Mouse (Mus musculus) lung, adult 2 months (tissue): ENCODE data around the gene Metap2. TPM values are rescaled to one million over a fixed set of nuclear protein-coding genes. Genes with fewer than 3 reads are reported as not detected.
"Not testable (repeated sequence)": the region's sequence is repeated elsewhere in the genome, so short reads cannot be mapped to it uniquely, and the experiment has no call there.

ENCODE experiments used
- DNase-seq: peaks from one replicate; pipeline ENCODE4 v3.0.0; 2022
- H3K4me1 ChIP-seq: fragments of 200-500 bp; 2 replicates; pipeline ENCODE4 v1.6.1; 2011; ENCODE audit warnings: low read length; ENCODE audit not compliant: control insufficient read depth, insufficient read depth
- H3K4me3 ChIP-seq: fragments of 200-500 bp; replicated peaks from 2 replicates; pipeline ENCODE3; 2011; ENCODE audit warnings: low read depth, mild to moderate bottlenecking, control low read depth, low read length; ENCODE audit errors: extremely low read depth
- CTCF ChIP-seq: fragments of 200-500 bp; IDR thresholded peaks from 2 replicates; pipeline ENCODE4 v1.5.1; 2011; ENCODE audit warnings: mild to moderate bottlenecking, low read length, control low read depth; ENCODE audit not compliant: insufficient read depth
- POLR2A ChIP-seq: fragments of 200-500 bp; IDR thresholded peaks from 2 replicates; pipeline ENCODE4 v1.6.1; 2011; ENCODE audit warnings: low read depth, mild to moderate bottlenecking, control low read depth, low read length, borderline replicate concordance; ENCODE audit errors: extremely low read depth
- WGBS: fragments of 180-500 bp; shearing (Covaris S2); methylation state at CpG from one replicate; pipeline ENCODE4 v1.1.7; 2018; 5-methylcytosine and 5-hydroxymethylcytosine counted together
- polyA plus RNA-seq: library from polyadenylated mRNA; depleted of rRNA; stranded (reverse); fragments of >200 nt; gene quantifications from 2 replicates; pipeline ENCODE4 v1.2.3, GENCODE M21; 2012

Gene Metap2
- polyA plus RNA-seq, 1 experiment, result 42.0 TPM

- TF ChIP-seq POLR2A (no peak), CTCF (no peak)
- 75% methylated on average over 4 of the region's 4 CpGs for WGBS
- no peak for DNase-seq
- Histone ChIP-seq H3K4me3 (no peak overlapping the region), H3K4me1 (no peaks in the 10 kb centered on the region)
These were observed 28.0 kb downstream of the Metap2 start for GRCm38 (mm10) chr10:93868886-93869285.

- no peaks in the 10 kb centered on the region for H3K4me1 ChIP-seq
- TF ChIP-seq POLR2A, result no peak
- TF ChIP-seq CTCF, result no peak
- no peak overlapping the region for H3K4me3 ChIP-seq
- DNase-seq, result no peak
- 94% methylated on average over 7 of the region's 7 CpGs for WGBS
These were observed 28.5 kb downstream of the Metap2 start for GRCm38 (mm10) chr10:93868401-93868800.

- Histone ChIP-seq H3K4me3 (no peak overlapping the region), H3K4me1 (no peaks in the 10 kb centered on the region)
- TF ChIP-seq CTCF, result no peak
- no peak for TF ChIP-seq POLR2A
- WGBS, result 90% methylated on average over 6 of the region's 6 CpGs
- DNase-seq, result no peak
These were observed 40.8 kb downstream of the Metap2 start for GRCm38 (mm10) chr10:93856095-93856494.

GRCm38 (mm10) chr10:93855126-93855525 is 41.8 kb downstream of the Metap2 start:
- no peak for TF ChIP-seq POLR2A
- TF ChIP-seq CTCF, result no peak
- Histone ChIP-seq H3K4me1 (no peaks in the 10 kb centered on the region), H3K4me3 (no peak overlapping the region)
- DNase-seq, result no peak
- 85% methylated on average over 9 of the region's 9 CpGs for WGBS

GRCm38 (mm10) chr10:93846706-93847105 is 50.2 kb downstream of the Metap2 start:
- no peak for DNase-seq
- TF ChIP-seq POLR2A, result no peak
- no peak for TF ChIP-seq CTCF
- H3K4me3 ChIP-seq, result no peak overlapping the region
- H3K4me1 ChIP-seq, result no peaks in the 10 kb centered on the region
- 92% methylated on average over 13 of the region's 13 CpGs for WGBS

- H3K4me1 ChIP-seq, H3K4me3 ChIP-seq, DNase-seq: not testable (repeated sequence)
- 85% methylated on average over 7 of the region's 7 CpGs for WGBS
These were observed 61.8 kb downstream of the Metap2 start for GRCm38 (mm10) chr10:93835115-93835514.

GRCm38 (mm10) chr10:93834394-93834745 is 62.5 kb downstream of the Metap2 start:
- no peak for TF ChIP-seq POLR2A
- TF ChIP-seq CTCF, result no peak
- WGBS, result 7% methylated on average over 13 of the region's 13 CpGs

GRCm38 (mm10) chr10:93833699-93834393 is 63.0 kb downstream of the Metap2 start:
- DNase-seq, result peak; percentile 54
- Histone ChIP-seq H3K4me1 (peaks cover 4% of the 10 kb centered on the region; the same call in 1 of the 2 replicates), H3K4me3 (peak overlapping the region; percentile 41)
- no peak for TF ChIP-seq POLR2A
- TF ChIP-seq CTCF, result no peak
- under 1% methylated on average over 74 of the region's 75 CpGs for WGBS

More at GRCm38 (mm10) chr10:93834394-93834745, 62.5 kb downstream of the Metap2 start:
- DNase-seq, result no peak
- Histone ChIP-seq H3K4me1 (peaks cover 4% of the 10 kb centered on the region; the same call in 1 of the 2 replicates), H3K4me3 (peak overlapping the region; percentile 41)

- H3K4me1 ChIP-seq, result peaks cover 4% of the 10 kb centered on the region; the same call in 1 of the 2 replicates
- 4% methylated on average over 16 of the region's 16 CpGs for WGBS
- DNase-seq, result no peak
These were observed 63.6 kb downstream of the Metap2 start for GRCm38 (mm10) chr10:93833370-93833698.

GRCm38 (mm10) chr10:93832811-93833210 is 64.1 kb downstream of the Metap2 start:
- TF ChIP-seq CTCF, result no peak
- no peak for TF ChIP-seq POLR2A

More at GRCm38 (mm10) chr10:93833370-93833698, 63.6 kb downstream of the Metap2 start:
- TF ChIP-seq CTCF, result no peak
- no peak for TF ChIP-seq POLR2A
- no peak overlapping the region for H3K4me3 ChIP-seq

More at GRCm38 (mm10) chr10:93832811-93833210, 64.1 kb downstream of the Metap2 start:
- 46% methylated on average over 9 of the region's 9 CpGs for WGBS
- peaks cover 4% of the 10 kb centered on the region; the same call in 1 of the 2 replicates for H3K4me1 ChIP-seq
- H3K4me3 ChIP-seq, result no peak overlapping the region
- no peak for DNase-seq
